In the genomic region with DNA sequence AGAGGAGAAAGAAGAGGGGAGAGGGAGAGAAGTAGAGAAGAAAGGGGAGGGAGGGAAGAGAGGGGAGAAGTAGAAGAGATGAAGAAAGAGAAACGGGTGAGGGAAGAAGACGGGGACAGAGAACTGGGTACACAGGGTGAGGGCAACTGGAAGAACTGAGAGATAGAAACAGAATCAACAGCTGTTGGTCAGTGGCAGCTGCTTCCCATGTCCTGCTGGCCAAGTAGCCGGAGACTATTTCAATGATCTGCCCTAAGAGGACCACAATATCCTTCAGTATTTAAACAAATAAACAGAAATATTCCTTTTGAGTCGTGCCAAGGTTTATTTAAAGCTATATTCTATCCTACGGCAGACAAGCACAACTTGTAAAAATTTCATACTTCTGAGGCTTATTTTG, we compare ENCODE assay signal across 13 mouse cellular contexts.
"Had no signal": no experiment of that assay in that cellular context is flagged by ENCODE, and none has a peak within 500 bp of the region (broad histone marks: within the 10 kb centered on the region; RNA-seq: fewer than 3 reads in every experiment).

No protein-coding gene starts in this region.

- H3K4me1 ChIP-seq: liver, embryonic 12.5 days; midbrain, embryonic 12.5 days; neural tube, embryonic 12.5 days; stomach, embryonic 15.5 days had no signal

- H3K36me3 ChIP-seq: liver, embryonic 12.5 days; midbrain, embryonic 10.5 days; midbrain, embryonic 12.5 days; neural tube, embryonic 12.5 days; stomach, embryonic 15.5 days had no signal

- H3K4me3 ChIP-seq: liver, embryonic 12.5 days; midbrain, embryonic 10.5 days; midbrain, embryonic 12.5 days; neural tube, embryonic 12.5 days; stomach, embryonic 15.5 days had no signal

- H3K27ac ChIP-seq: liver, embryonic 12.5 days; liver, embryonic 14.5 days; midbrain, embryonic 10.5 days; midbrain, embryonic 12.5 days; neural tube, embryonic 12.5 days; stomach, embryonic 15.5 days; stomach, postnatal 0 days had no signal

- H3K4me2 ChIP-seq: liver, embryonic 12.5 days; midbrain, embryonic 12.5 days; neural tube, embryonic 12.5 days; stomach, embryonic 15.5 days had no signal

- ATAC-seq: liver, embryonic 12.5 days; midbrain, embryonic 16.5 days had no signal

- H3K9ac ChIP-seq: liver, embryonic 12.5 days; liver, embryonic 14.5 days; midbrain, embryonic 12.5 days; neural tube, embryonic 12.5 days; stomach, embryonic 15.5 days had no signal

- DNase-seq: midbrain, embryonic 14.5 days; right cerebral cortex, postnatal 14 days; thymus, adult 2 months; thymus, postnatal 25 days; thymus, postnatal 4 days had no signal

- H3K9me3 ChIP-seq: liver, embryonic 12.5 days; midbrain, embryonic 10.5 days; midbrain, embryonic 12.5 days; neural tube, embryonic 12.5 days; stomach, embryonic 15.5 days had no signal

- H3K27me3 ChIP-seq: liver, embryonic 12.5 days; midbrain, embryonic 12.5 days; neural tube, embryonic 12.5 days; stomach, embryonic 15.5 days had no signal
